Mouse (Mus musculus): ENCODE measurements at regions not wholly inside any gene's neighbourhood (a gene's known extent, or its start where the extent isn't known, plus 50 kb on each side); places are given as distances from the start of the nearest gene placed in this dataset.

DNA sequence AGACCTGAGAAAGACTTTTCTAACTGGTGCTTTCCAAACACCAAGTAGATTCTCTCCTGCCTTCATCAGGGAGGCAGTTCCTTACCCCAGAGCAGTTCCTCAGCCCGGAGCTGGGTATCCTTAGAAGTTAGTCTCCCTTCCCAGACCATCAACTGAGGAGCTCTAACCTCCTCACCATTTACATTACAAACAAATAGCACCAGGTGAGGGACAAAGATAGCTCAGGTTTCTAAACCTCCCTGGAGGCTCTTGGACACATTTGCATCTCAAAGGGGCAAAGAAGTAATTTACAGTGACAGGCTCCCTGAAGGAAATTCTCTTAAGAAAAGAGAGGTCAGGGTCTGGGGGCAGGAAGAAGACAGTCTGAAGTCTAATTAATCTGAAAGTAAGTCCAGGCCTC lies 486.5 kb upstream of the Tmem132c start:
- H3K4me1 ChIP-seq (ENCODE audit: control insufficient read depth, insufficient read depth, low read length): no peaks in the 10 kb centered on the region
- no peak for DNase-seq
- TF ChIP-seq POLR2A (IDR thresholded peaks at IDR 0.05; ENCODE audit: borderline replicate concordance, extremely low read depth, low read depth, low read length) (no peak), CTCF (IDR thresholded peaks at IDR 0.05; ENCODE audit: insufficient read depth, low read length) (no peak)
- H3K4me3 ChIP-seq (replicated peaks; ENCODE audit: extremely low read depth, low read depth, low read length): no peak overlapping the region
- 24% methylated on average over 1 of the region's 1 CpGs for WGBS

DNA sequence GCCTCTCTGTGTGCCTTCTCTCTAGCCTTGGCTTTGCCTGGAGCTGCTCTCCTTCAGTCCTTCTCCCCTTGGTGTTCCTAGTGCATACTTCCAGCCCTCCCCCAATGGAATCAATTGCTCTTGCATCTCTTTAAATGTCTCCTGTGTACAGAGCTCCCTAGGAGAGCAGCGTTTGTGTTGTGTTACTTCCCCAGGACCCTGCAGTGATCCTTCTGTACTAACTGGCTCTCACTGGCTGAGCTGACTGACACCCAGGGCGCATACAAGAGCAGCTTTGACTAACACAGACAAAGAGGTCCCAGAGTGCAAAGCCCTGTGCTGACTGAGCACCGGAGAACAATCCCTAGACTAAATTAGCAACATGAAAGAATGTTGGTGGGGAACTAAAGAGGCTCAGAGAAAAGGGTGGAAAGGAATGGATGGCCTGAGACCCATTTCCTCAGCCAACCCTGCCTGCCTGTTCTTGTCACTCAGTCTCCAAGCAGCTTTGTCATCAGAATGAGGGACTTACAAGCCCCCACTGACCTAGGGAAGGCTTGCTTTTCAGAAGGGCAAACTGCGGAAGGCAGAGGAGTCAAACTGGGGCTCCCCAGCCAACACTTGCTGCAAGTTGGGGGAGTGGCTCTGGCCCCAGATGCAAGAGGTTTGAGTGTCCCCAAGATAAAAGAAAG lies 476.4 kb upstream of the Tmem132c start:
- no peaks in the 10 kb centered on the region for H3K4me1 ChIP-seq (ENCODE audit: control insufficient read depth, insufficient read depth, low read length)
- no peak overlapping the region for H3K4me3 ChIP-seq (replicated peaks; ENCODE audit: extremely low read depth, low read depth, low read length)
- no peak for TF ChIP-seq CTCF (IDR thresholded peaks at IDR 0.05; ENCODE audit: insufficient read depth, low read length)
- no peak for TF ChIP-seq POLR2A (IDR thresholded peaks at IDR 0.05; ENCODE audit: borderline replicate concordance, extremely low read depth, low read depth, low read length)
- 19% methylated on average over 4 of the region's 4 CpGs for WGBS
- no peak for DNase-seq

DNA sequence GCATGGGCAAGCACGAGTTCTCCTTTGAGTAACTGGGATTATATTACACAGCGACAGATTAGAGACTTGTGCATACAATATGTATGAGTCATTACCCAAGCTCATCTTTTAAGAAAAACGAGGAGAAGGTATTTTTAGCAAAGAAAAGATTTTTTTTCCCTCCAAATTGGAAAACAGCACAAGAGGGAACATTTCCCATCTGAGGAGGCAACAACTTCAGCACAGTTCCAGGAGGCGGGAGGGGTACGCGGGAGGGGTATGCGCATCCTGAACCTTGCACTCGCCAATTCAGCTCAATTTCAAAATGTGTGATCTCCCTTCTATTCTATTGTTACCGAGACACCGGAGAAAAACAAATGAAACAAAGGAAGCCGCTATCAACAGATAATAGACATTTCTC lies 472.6 kb upstream of the Tmem132c start:
- Histone ChIP-seq H3K4me1 (ENCODE audit: control insufficient read depth, insufficient read depth, low read length) (no peaks in the 10 kb centered on the region), H3K4me3 (replicated peaks; ENCODE audit: extremely low read depth, low read depth, low read length) (no peak overlapping the region)
- no peak for TF ChIP-seq POLR2A (IDR thresholded peaks at IDR 0.05; ENCODE audit: borderline replicate concordance, extremely low read depth, low read depth, low read length)
- no peak for TF ChIP-seq CTCF (IDR thresholded peaks at IDR 0.05; ENCODE audit: insufficient read depth, low read length)
- 33% methylated on average over 11 of the region's 11 CpGs for WGBS
- no peak for DNase-seq

DNA sequence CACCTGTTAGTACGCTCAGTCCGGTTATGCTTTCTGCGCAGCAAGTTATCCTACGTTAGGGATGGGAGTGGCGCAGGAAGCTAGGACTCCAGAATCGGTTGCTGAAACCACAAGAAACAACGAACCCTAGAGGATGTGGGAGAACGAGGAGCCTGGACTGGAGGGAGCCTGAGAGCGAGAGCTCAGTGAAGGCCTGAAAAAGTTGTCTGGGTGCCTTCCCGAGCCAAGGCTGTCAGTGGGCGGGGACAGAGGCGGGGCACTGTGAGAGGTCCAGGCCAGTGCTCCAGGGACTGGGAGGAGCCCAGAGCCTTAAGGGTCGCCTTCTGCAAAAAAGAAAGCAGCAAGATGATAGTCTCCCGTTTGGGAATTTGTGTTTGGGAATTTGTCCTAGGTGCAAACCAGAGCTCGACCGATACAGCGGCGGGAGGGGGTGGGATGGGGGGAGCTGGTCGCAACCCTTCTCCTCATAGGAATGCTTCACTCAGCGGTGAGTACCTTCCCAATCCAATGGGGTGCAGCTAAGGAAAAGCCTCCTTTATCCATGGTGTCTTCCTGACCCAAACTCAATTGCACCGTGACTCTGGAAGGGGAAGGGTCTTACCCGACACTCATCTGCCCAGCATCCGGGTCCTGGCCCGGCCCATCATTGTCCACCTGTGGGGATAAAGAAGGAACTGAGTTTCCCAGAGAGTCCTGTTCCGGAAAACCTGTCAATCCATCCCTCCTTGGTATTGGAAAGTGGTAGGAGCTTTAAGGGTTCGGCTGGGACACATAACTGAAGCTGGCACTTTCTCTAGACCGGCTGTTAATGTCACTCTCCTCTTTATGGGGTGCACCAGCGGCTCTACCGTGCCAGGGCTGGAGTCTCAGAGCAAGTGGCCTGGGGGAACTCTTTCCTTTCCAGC lies 453.6 kb upstream of the Tmem132c start:
- peak; percentile 3 for DNase-seq
- Histone ChIP-seq H3K4me3 (replicated peaks; ENCODE audit: extremely low read depth, low read depth, low read length) (no peak overlapping the region), H3K4me1 (ENCODE audit: control insufficient read depth, insufficient read depth, low read length) (no peaks in the 10 kb centered on the region)
- no peak for TF ChIP-seq CTCF (IDR thresholded peaks at IDR 0.05; ENCODE audit: insufficient read depth, low read length)
- TF ChIP-seq POLR2A (IDR thresholded peaks at IDR 0.05; ENCODE audit: borderline replicate concordance, extremely low read depth, low read depth, low read length): no peak
- WGBS: 7% methylated on average over 29 of the region's 29 CpGs

DNA sequence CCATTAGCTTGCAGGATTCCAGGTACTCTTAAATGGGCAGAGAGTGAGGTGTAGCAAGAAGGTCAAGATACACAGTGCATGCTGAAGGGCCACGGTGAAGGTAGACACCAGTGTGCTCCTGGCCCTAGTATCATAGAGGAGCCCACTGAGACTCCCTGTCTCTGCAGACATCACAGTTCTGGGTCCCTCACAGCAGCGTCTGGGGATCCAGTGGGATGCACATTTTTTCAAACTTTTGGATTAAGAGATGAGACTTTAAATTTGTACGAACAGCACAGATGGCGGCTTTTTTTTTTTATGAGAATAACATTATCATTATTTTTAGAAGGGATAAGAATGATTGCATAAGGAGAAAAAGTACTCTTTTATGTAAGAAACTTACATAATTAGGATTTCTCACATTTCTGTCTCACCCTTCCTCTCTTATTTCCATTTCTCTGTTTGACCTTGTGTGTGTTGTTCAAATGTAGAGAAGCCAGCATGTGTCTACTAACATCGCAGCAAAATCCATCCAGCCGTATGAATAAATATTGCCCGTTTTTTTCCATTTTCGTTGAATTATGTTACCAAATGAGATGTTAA lies 441.8 kb upstream of the Tmem132c start:
- TF ChIP-seq CTCF (IDR thresholded peaks at IDR 0.05; ENCODE audit: insufficient read depth, low read length) (no peak), POLR2A (IDR thresholded peaks at IDR 0.05; ENCODE audit: borderline replicate concordance, extremely low read depth, low read depth, low read length) (no peak)
- no peaks in the 10 kb centered on the region for H3K4me1 ChIP-seq (ENCODE audit: control insufficient read depth, insufficient read depth, low read length)
- WGBS: 84% methylated on average over 8 of the region's 8 CpGs
- H3K4me3 ChIP-seq (replicated peaks; ENCODE audit: extremely low read depth, low read depth, low read length): no peak overlapping the region
- DNase-seq: no peak

DNA sequence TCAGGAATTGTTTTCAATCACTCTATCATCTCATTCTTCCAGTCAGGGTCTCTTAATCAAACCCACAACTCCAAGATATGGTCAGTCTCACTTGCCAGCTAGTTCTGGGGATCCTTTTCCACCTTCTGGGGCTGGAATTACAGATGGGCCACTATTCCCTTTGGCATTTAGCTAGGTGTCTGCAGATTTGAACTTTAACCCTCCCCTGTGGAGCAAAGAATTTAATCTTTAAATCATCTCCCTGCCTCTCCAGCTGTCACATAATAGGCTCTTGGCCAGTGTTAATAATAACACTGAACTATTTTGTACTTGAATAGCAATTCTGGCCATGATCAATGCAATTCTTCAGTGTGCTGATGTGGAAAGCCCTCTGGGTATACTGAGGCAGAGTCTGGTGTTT lies 435.0 kb upstream of the Tmem132c start:
- no peak overlapping the region for H3K4me3 ChIP-seq (replicated peaks; ENCODE audit: extremely low read depth, low read depth, low read length)
- no peaks in the 10 kb centered on the region for H3K4me1 ChIP-seq (ENCODE audit: control insufficient read depth, insufficient read depth, low read length)
- TF ChIP-seq CTCF (IDR thresholded peaks at IDR 0.05; ENCODE audit: insufficient read depth, low read length): no peak
- no peak for TF ChIP-seq POLR2A (IDR thresholded peaks at IDR 0.05; ENCODE audit: borderline replicate concordance, extremely low read depth, low read depth, low read length)
- no peak for DNase-seq

DNA sequence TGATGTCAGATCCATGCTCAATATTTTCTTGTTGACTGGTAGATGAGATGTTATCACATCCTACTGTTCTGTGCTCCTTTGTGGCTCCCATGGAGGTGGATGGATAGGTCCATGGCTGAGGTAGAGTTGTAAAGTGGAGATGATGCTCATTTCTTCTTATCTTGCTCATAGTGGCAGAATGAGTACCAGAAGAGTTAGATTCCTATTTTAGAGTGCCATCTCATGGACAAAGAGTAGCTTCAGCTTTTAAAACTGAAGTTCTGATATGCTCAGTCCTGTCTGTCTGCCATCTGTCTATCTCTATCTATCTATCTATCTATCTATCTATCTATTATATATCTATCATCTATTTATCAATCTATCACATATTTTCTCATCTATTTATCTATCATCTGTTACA lies 425.5 kb upstream of the Tmem132c start:
- no peak overlapping the region for H3K4me3 ChIP-seq (replicated peaks; ENCODE audit: extremely low read depth, low read depth, low read length)
- no peak for DNase-seq
- no peak for TF ChIP-seq CTCF (IDR thresholded peaks at IDR 0.05; ENCODE audit: insufficient read depth, low read length)
- no peak for TF ChIP-seq POLR2A (IDR thresholded peaks at IDR 0.05; ENCODE audit: borderline replicate concordance, extremely low read depth, low read depth, low read length)
- H3K4me1 ChIP-seq (ENCODE audit: control insufficient read depth, insufficient read depth, low read length): no peaks in the 10 kb centered on the region

DNA sequence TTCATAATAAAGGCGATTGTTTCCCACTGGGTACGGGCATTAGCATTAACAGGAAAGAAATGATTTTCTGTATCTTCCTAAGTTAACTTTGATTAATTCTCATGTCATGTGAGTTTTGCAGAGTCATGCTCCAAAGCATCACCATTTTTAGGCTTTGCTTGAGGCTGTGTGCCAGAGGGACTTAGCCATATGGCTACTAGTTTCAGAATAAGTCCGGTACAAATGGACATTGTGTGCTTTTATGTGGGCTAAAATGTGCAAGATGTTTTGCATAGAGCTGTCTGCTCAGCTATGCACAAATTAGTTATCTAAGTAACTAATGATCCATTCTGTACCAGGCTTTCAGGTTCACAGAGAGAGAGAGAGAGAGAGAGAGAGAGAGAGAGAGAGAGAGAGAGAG lies 406.2 kb upstream of the Tmem132c start:
- DNase-seq: no peak
- 89% methylated on average over 3 of the region's 3 CpGs for WGBS
- H3K4me3 ChIP-seq (replicated peaks; ENCODE audit: extremely low read depth, low read depth, low read length): no peak overlapping the region
- no peaks in the 10 kb centered on the region for H3K4me1 ChIP-seq (ENCODE audit: control insufficient read depth, insufficient read depth, low read length)
- TF ChIP-seq CTCF (IDR thresholded peaks at IDR 0.05; ENCODE audit: insufficient read depth, low read length): no peak

DNA sequence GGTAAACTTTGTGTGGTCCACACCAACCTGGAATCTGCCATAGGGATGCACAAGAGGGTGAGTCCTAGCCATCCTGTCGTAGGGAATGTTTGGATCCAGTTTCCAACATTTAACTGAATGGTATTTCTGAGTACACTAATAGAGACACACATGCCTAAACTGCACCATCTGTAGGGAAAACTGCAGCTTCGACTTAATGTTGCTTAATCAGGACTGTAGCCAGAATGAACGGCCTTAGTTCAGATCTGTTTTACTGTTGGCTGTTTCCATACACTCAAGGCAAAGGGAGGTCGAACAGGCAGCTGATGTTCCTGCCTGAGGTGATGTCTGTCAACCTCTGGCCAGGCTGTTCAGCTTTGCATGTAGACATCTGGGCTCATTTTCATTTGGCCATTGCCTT lies 399.0 kb upstream of the Tmem132c start:
- WGBS: 62% methylated on average over 4 of the region's 4 CpGs
- Histone ChIP-seq H3K4me1 (ENCODE audit: control insufficient read depth, insufficient read depth, low read length) (no peaks in the 10 kb centered on the region), H3K4me3 (replicated peaks; ENCODE audit: extremely low read depth, low read depth, low read length) (no peak overlapping the region)
- no peak for TF ChIP-seq POLR2A (IDR thresholded peaks at IDR 0.05; ENCODE audit: borderline replicate concordance, extremely low read depth, low read depth, low read length)
- TF ChIP-seq CTCF (IDR thresholded peaks at IDR 0.05; ENCODE audit: insufficient read depth, low read length): no peak
- DNase-seq: no peak

DNA sequence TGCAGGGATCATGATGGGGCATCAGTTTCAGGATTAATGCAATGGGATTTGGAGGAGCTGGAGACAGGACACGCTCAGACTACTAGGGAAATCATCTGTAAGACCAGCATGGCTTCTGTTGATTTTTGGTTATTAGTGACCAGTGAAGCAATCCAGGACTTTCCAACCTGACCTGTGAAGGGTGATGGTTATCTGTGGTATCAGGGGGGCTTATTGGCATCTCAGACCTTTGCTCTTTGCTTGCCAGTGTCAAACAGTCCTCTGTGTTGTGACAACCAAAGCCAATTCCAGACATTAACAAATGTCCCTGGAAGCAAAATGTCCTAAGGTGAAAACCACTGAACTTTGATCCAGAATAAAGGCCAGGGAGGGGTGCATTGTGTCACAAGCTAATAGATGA lies 379.5 kb upstream of the Tmem132c start:
- no peak overlapping the region for H3K4me3 ChIP-seq (replicated peaks; ENCODE audit: extremely low read depth, low read depth, low read length)
- DNase-seq: no peak
- WGBS: 82% methylated on average over 1 of the region's 1 CpGs
- no peaks in the 10 kb centered on the region for H3K4me1 ChIP-seq (ENCODE audit: control insufficient read depth, insufficient read depth, low read length)
- TF ChIP-seq CTCF (IDR thresholded peaks at IDR 0.05; ENCODE audit: insufficient read depth, low read length) (no peak), POLR2A (IDR thresholded peaks at IDR 0.05; ENCODE audit: borderline replicate concordance, extremely low read depth, low read depth, low read length) (no peak)
